ENCODE assay signal across 10 mouse cellular contexts in the genomic region with DNA sequence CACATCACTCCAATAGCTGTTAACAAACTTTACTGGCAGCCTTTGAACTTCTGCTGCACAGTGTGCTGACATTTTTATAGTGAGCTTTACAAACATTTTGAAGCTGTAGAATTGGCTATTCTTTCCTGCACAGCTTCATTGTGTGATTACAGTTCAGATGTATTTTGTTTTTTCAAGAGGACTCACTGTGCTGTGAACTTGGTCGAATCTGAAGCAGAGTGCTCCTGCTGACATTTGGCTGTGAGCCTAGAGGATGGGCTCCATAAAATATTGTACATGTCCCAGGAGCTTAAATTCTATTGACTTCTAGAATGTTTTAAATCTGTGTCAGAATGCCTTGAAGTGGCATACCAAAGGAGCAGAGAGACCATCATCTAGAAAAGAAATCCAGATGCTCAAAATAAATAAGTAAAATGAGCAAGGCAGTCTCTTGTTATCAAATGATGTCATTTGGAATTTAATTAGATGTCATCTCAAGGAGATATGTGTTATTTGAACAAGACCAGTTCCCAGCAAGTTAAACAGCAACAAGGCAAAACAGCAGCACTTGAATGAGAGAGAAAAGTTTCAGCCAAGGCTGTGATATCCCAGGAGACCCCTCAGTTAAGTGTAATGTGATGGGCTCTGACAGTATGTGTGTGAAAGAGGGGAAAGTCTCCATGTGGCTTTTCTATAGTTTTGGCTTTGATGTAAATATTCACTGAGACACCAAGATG.
DNase-seq lines count a peak whose midpoint lies in the region; ATAC-seq and TF ChIP-seq lines count a peak whose summit lies in the region.
"Had no signal": no experiment of that assay in that cellular context is flagged by ENCODE, and none has a peak within 500 bp of the region (broad histone marks: within the 10 kb centered on the region; RNA-seq: fewer than 3 reads in every experiment).

No protein-coding gene starts in this region.

- ATAC-seq in kidney, embryonic 15.5 days (replicated peaks; ENCODE audit: low FRiP score): peak; percentile 70
- no peak for ATAC-seq in limb, embryonic 11.5 days (ENCODE audit: insufficient number of reproducible peaks, low FRiP score, low TSS enrichment, low read depth)
- ATAC-seq: forebrain, embryonic 13.5 days had no signal

- no peak for TF ChIP-seq POLR2A in brain, embryonic 14.5 days (IDR thresholded peaks at IDR 0.05; ENCODE audit: borderline replicate concordance, extremely low read depth, insufficient read depth, insufficient read length, poor library complexity, severe bottlenecking)

- H3K27me3 ChIP-seq in kidney, embryonic 15.5 days: no peaks in the 10 kb centered on the region
- H3K27me3 ChIP-seq in limb, embryonic 11.5 days (ENCODE audit: control insufficient read depth, insufficient read depth, low read length): no peaks in the 10 kb centered on the region
- H3K27me3 ChIP-seq: forebrain, embryonic 13.5 days had no signal

- H3K9ac ChIP-seq in kidney, embryonic 15.5 days: no peak overlapping the region
- no peak overlapping the region for H3K9ac ChIP-seq in limb, embryonic 11.5 days (ENCODE audit: low read length)
- H3K9ac ChIP-seq: forebrain, embryonic 13.5 days had no signal

- no peaks in the 10 kb centered on the region for H3K9me3 ChIP-seq in kidney, embryonic 15.5 days (replicated peaks)
- H3K9me3 ChIP-seq in limb, embryonic 11.5 days (ENCODE audit: control insufficient read depth, low read length): no peaks in the 10 kb centered on the region
- H3K9me3 ChIP-seq: forebrain, embryonic 13.5 days had no signal

- H3K4me2 ChIP-seq in kidney, embryonic 15.5 days: no peak overlapping the region
- H3K4me2 ChIP-seq in limb, embryonic 11.5 days (ENCODE audit: low read depth, severe bottlenecking): no peak overlapping the region
- H3K4me2 ChIP-seq: forebrain, embryonic 13.5 days had no signal

- no peaks in the 10 kb centered on the region for H3K36me3 ChIP-seq in kidney, embryonic 15.5 days
- H3K36me3 ChIP-seq in limb, embryonic 11.5 days (ENCODE audit: control insufficient read depth, insufficient read depth, low read length): no peaks in the 10 kb centered on the region

- WGBS in kidney, embryonic 15.5 days: 20% methylated on average over 1 of the region's 1 CpGs
- WGBS in limb, embryonic 11.5 days: 19% methylated on average over 1 of the region's 1 CpGs

- no peak for DNase-seq in kidney, postnatal 25 days
- DNase-seq in Muller cell, postnatal 12 days (ENCODE audit: inconsistent ontology term): peak; percentile 18
- DNase-seq in brain, embryonic 14.5 days (ENCODE audit: low read depth): peak; percentile 49
- peak; percentile 48 for DNase-seq in limb, embryonic 11.5 days (ENCODE audit: low spot score)
- DNase-seq in layer of hippocampus, adult 8-10 months (ENCODE audit: low spot score in 2 of 2): no peak
- no peak for DNase-seq in gastrocnemius, adult 18-20 months (ENCODE audit: low spot score)
- DNase-seq: heart, postnatal 14 days; lung, postnatal 14 days had no signal

- H3K27ac ChIP-seq in kidney, embryonic 15.5 days: no peak overlapping the region
- no peak overlapping the region for H3K27ac ChIP-seq in limb, embryonic 11.5 days (replicated peaks; ENCODE audit: low read depth, low read length)
- H3K27ac ChIP-seq: forebrain, embryonic 13.5 days had no signal

- TF ChIP-seq CTCF in brain, embryonic 14.5 days (IDR thresholded peaks at IDR 0.05; ENCODE audit: borderline replicate concordance, extremely low read depth, insufficient read depth, insufficient read length): no peak

- H3K4me3 ChIP-seq in kidney, embryonic 15.5 days (replicated peaks): no peak overlapping the region
- no peak overlapping the region for H3K4me3 ChIP-seq in limb, embryonic 11.5 days (ENCODE audit: low read depth, low read length)
- H3K4me3 ChIP-seq: forebrain, embryonic 13.5 days had no signal

- H3K4me1 ChIP-seq in kidney, embryonic 15.5 days: no peaks in the 10 kb centered on the region
- H3K4me1 ChIP-seq in limb, embryonic 11.5 days (ENCODE audit: control insufficient read depth, insufficient read depth, low read length): no peaks in the 10 kb centered on the region; the same call in 1 of the 2 replicates

Comparison
In these comparisons a context has a peak if more than half of its experiments do, and no peak if none do; other contexts are left out.
1. DNase-seq: peak in Muller cell, postnatal 12 days (single experiment), brain, embryonic 14.5 days (single experiment) and limb, embryonic 11.5 days (single experiment); none in kidney, postnatal 25 days (0 of 2), layer of hippocampus, adult 8-10 months (0 of 2) and gastrocnemius, adult 18-20 months (single experiment).